Comparison of ENCODE assay signal across 8 mouse cellular contexts in the genomic region with DNA sequence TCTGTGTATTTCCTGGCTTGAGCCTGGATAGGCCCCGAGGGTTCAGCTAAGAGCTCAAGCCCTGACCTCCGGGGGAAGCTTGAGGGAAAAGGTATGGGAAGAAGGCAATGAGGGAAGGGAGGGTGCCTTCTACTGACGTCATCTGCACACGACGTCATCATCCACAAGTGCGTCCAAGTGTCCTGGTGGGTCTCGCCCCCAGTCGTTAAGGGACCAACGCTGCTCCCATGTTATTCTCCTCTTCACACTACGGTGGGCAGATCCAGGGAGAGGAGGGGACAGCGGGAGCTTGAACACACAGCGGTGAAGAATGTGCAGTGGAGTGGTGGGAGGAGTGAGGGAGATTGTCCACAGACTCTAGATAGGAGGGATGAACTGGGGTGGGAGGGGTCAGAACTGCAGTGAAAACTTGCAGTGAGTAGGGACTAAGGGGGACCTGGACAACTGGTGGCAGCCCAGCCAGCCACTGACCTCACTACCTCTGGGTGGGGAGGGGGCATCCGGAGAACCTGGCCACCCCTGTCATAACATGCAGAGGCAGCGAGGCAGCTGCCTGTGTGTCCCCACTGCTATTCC. TPM values are rescaled to one million over a fixed set of nuclear protein-coding genes. Genes with fewer than 3 reads are reported as not detected.
A peak's percentile ranks its signal among the peaks of the same experiment; 100 is the strongest.
DNase-seq lines count a peak whose midpoint lies in the region; ATAC-seq lines count a peak whose summit lies in the region.

No protein-coding gene starts in this region.

- no peaks in the 10 kb centered on the region for H3K9me3 ChIP-seq in heart, embryonic 13.5 days
- no peaks in the 10 kb centered on the region for H3K9me3 ChIP-seq in midbrain, embryonic 13.5 days

- ATAC-seq in heart, embryonic 13.5 days (ENCODE audit: extremely low read depth, insufficient number of reproducible peaks, low FRiP score, low TSS enrichment), result no peak
- ATAC-seq in midbrain, embryonic 13.5 days, result no peak

- H3K36me3 ChIP-seq in heart, embryonic 13.5 days, result peaks cover 28% of the 10 kb centered on the region
- 0 out of 2 replicates have a peak, but pooled peaks cover 2% of the 10 kb centered on the region for H3K36me3 ChIP-seq in midbrain, embryonic 13.5 days

- WGBS in heart, embryonic 13.5 days, result 5% methylated on average over 14 of the region's 14 CpGs
- 6% methylated on average over 14 of the region's 14 CpGs for WGBS in midbrain, embryonic 13.5 days

- peak overlapping the region; percentile 98 for H3K27ac ChIP-seq in heart, embryonic 13.5 days (replicated peaks)
- H3K27ac ChIP-seq in midbrain, embryonic 13.5 days, result peak overlapping the region; percentile 58; the same call in 1 of the 2 replicates

- 0 out of 2 replicates have a peak, but pooled peaks cover 15% of the 10 kb centered on the region for H3K27me3 ChIP-seq in heart, embryonic 13.5 days (replicated peaks)
- peaks cover 82% of the 10 kb centered on the region for H3K27me3 ChIP-seq in midbrain, embryonic 13.5 days

- peaks cover 96% of the 10 kb centered on the region for H3K4me1 ChIP-seq in heart, embryonic 13.5 days
- H3K4me1 ChIP-seq in midbrain, embryonic 13.5 days (replicated peaks), result peaks cover 70% of the 10 kb centered on the region

- peak overlapping the region; percentile 89 for H3K4me2 ChIP-seq in heart, embryonic 13.5 days
- H3K4me2 ChIP-seq in midbrain, embryonic 13.5 days (replicated peaks), result peak overlapping the region; percentile 13; the same call in 1 of the 2 replicates

- peak overlapping the region; percentile 64 for H3K4me3 ChIP-seq in heart, embryonic 13.5 days
- H3K4me3 ChIP-seq in midbrain, embryonic 13.5 days (replicated peaks), result peak overlapping the region; percentile 23; the same call in 1 of the 2 replicates

- H3K9ac ChIP-seq in heart, embryonic 13.5 days, result peak overlapping the region; percentile 86
- peak overlapping the region; percentile 46; the same call in 1 of the 2 replicates for H3K9ac ChIP-seq in midbrain, embryonic 13.5 days (replicated peaks)

- peak; percentile 63 for DNase-seq in MN1 (ENCODE audit: low spot score)
- DNase-seq in embryo, embryonic 10.5 days (ENCODE audit: low spot score), result peak; percentile 64
- DNase-seq in kidney, postnatal 4 days, result peak; percentile 63 to 80
- DNase-seq in layer of hippocampus, adult 8-10 months (ENCODE audit: low spot score in 2 of 2), result no peak
- no peak for DNase-seq in T-cell, adult 2 months (ENCODE audit: low spot score)
- no peak for DNase-seq in ovary, postnatal 36 days (ENCODE audit: low spot score)

RNA-seq across cellular contexts. Expression of gene Tns2, which starts 3.2 kb away (rescaled TPM):
- 26.3 and 32.5 TPM in 2 replicates for polyA plus RNA-seq in heart, embryonic 13.5 days (2015; fragmentation: Nextera tagmentation; extraction: Ambion mirVana)
- polyA plus RNA-seq in midbrain, embryonic 13.5 days (2015; fragmentation: Nextera tagmentation; extraction: Ambion mirVana), result 6.1 and 6.9 TPM in 2 replicates
- total RNA-seq in layer of hippocampus, adult 8-10 months (2022), result 10 to 100 TPM; 22.4 to 26.9 (median 24.8) TPM

RNA-seq across cellular contexts. Expression of gene Eif4b, which starts 29.9 kb away (rescaled TPM):
- polyA plus RNA-seq in heart, embryonic 13.5 days (2015; fragmentation: Nextera tagmentation; extraction: Ambion mirVana), result 65.7 and 72.3 TPM in 2 replicates
- 89.9 and 91.2 TPM in 2 replicates for polyA plus RNA-seq in midbrain, embryonic 13.5 days (2015; fragmentation: Nextera tagmentation; extraction: Ambion mirVana)
- total RNA-seq in layer of hippocampus, adult 8-10 months (2022), result 100 to 1,000 TPM; 175 to 212 (median 192) TPM

RNA-seq across cellular contexts. Expression of gene Spryd3, which starts 32.6 kb away (rescaled TPM):
- 19.5 and 20.0 TPM in 2 replicates for polyA plus RNA-seq in heart, embryonic 13.5 days (2015; fragmentation: Nextera tagmentation; extraction: Ambion mirVana)
- 38.0 and 38.5 TPM in 2 replicates for polyA plus RNA-seq in midbrain, embryonic 13.5 days (2015; fragmentation: Nextera tagmentation; extraction: Ambion mirVana)
- 100 to 1,000 TPM; 144 to 152 (median 146) TPM for total RNA-seq in layer of hippocampus, adult 8-10 months (2022)

RNA-seq across cellular contexts. Expression of gene Igfbp6, which starts 40.7 kb away (rescaled TPM):
- 3.5 and 3.7 TPM in 2 replicates for polyA plus RNA-seq in heart, embryonic 13.5 days (2015; fragmentation: Nextera tagmentation; extraction: Ambion mirVana)
- 0.72 and 0.81 TPM in 2 replicates for polyA plus RNA-seq in midbrain, embryonic 13.5 days (2015; fragmentation: Nextera tagmentation; extraction: Ambion mirVana)
- total RNA-seq in layer of hippocampus, adult 8-10 months (2022), result 10 to 100 TPM; 11.2 to 13.6 (median 12.7) TPM

RNA-seq across cellular contexts. Expression of gene Soat2, which starts 46.9 kb away (rescaled TPM):
- 0.53 and 1.5 TPM in 2 replicates for polyA plus RNA-seq in heart, embryonic 13.5 days (2015; fragmentation: Nextera tagmentation; extraction: Ambion mirVana)
- not detected in 2 replicates for polyA plus RNA-seq in midbrain, embryonic 13.5 days (2015; fragmentation: Nextera tagmentation; extraction: Ambion mirVana)
- under 1 TPM in 2 of 4 experiments, not detected in 2; 0.20 to 0.39 TPM for total RNA-seq in layer of hippocampus, adult 8-10 months (2022)

Comparison
In these comparisons a context has a peak if more than half of its experiments do, and no peak if none do; other contexts are left out.
1. DNase-seq: peak in MN1 (single experiment), embryo, embryonic 10.5 days (single experiment) and kidney, postnatal 4 days (2 of 2); none in layer of hippocampus, adult 8-10 months (0 of 2), T-cell, adult 2 months (single experiment) and ovary, postnatal 36 days (single experiment).